Comparison of ENCODE assay signal across 18 mouse cellular contexts in the genomic region with DNA sequence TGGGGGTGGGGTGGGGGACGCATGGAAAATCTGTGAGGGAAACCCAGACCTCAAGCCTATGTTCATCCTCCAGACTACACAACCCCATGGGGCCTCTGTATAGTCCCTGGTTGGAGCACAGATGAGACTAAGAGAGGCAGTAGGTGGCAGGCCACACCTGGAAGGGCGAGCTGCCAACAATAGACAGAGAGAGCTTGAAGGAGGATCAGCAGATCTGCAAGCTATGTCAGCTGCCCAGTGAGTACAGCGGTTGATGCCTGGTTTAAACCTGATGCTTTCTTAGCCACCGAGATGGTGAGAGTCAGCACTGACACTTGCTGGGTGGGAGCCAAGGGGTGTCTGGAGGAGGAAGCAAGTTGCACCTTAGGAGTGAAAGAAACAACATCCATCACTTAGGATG. TPM values are rescaled to one million over a fixed set of nuclear protein-coding genes. Genes with fewer than 3 reads are reported as not detected.
DNase-seq lines count a peak whose midpoint lies in the region; ATAC-seq and TF ChIP-seq lines count a peak whose summit lies in the region.
"Had no signal": no experiment of that assay in that cellular context is flagged by ENCODE, and none has a peak within 500 bp of the region (broad histone marks: within the 10 kb centered on the region; RNA-seq: fewer than 3 reads in every experiment).

No protein-coding gene starts in this region.

- H3K4me3 ChIP-seq in forebrain, embryonic 12.5 days (replicated peaks): no peak overlapping the region
- no peak overlapping the region for H3K4me3 ChIP-seq in forebrain, embryonic 14.5 days (ENCODE audit: low read depth, low read length)
- no peak overlapping the region for H3K4me3 ChIP-seq in midbrain, embryonic 12.5 days
- no peak overlapping the region for H3K4me3 ChIP-seq in midbrain, embryonic 16.5 days (ENCODE audit: low read depth, low read length)
- no peak overlapping the region for H3K4me3 ChIP-seq in limb, embryonic 10.5 days
- no peak overlapping the region for H3K4me3 ChIP-seq in liver, postnatal 0 days (ENCODE audit: low read depth, low read length)
- H3K4me3 ChIP-seq: gastrocnemius, adult 2 months; neural tube, embryonic 13.5 days had no signal

- H3K4me2 ChIP-seq in forebrain, embryonic 12.5 days: no peak overlapping the region
- no peak overlapping the region for H3K4me2 ChIP-seq in forebrain, embryonic 14.5 days (ENCODE audit: low read length)
- H3K4me2 ChIP-seq in midbrain, embryonic 12.5 days (replicated peaks): no peak overlapping the region
- H3K4me2 ChIP-seq in midbrain, embryonic 16.5 days (ENCODE audit: low read length): no peak overlapping the region
- H3K4me2 ChIP-seq in liver, postnatal 0 days (ENCODE audit: low read depth, low read length): 0 out of 2 replicates have a peak overlapping the region, but pooled peaks have one; percentile 23
- H3K4me2 ChIP-seq: neural tube, embryonic 13.5 days had no signal

- TF ChIP-seq CTCF in liver, postnatal 0 days (IDR thresholded peaks at IDR 0.05; ENCODE audit: low read depth): no peak

- no peak for DNase-seq in forebrain, embryonic 14.5 days (ENCODE audit: low spot score)
- DNase-seq in limb, embryonic 10.5 days (ENCODE audit: low spot score): no peak
- no peak for DNase-seq in liver, postnatal 0 days
- no peak for DNase-seq in Muller cell, postnatal 12 days (ENCODE audit: inconsistent ontology term)
- DNase-seq in urinary bladder, postnatal 36 days (ENCODE audit: low spot score in 2 of 2): no peak
- DNase-seq: adrenal gland, postnatal 36 days; cerebellum, postnatal 10 days; gastrocnemius, adult 2 months; kidney, postnatal 25 days; lung, adult 2 months; lung, postnatal 4 days; thymus, postnatal 4 days had no signal

- H3K27me3 ChIP-seq in forebrain, embryonic 12.5 days: 0 out of 2 replicates have a peak, but pooled peaks cover 4% of the 10 kb centered on the region
- no peaks in the 10 kb centered on the region for H3K27me3 ChIP-seq in forebrain, embryonic 14.5 days (replicated peaks; ENCODE audit: control insufficient read depth, insufficient read depth, low read length)
- H3K27me3 ChIP-seq in midbrain, embryonic 12.5 days: no peaks in the 10 kb centered on the region
- H3K27me3 ChIP-seq in midbrain, embryonic 16.5 days (ENCODE audit: control insufficient read depth, insufficient read depth, low read depth, low read length): no peaks in the 10 kb centered on the region
- H3K27me3 ChIP-seq in limb, embryonic 10.5 days (ENCODE audit: low read depth, poor library complexity, severe bottlenecking): no peaks in the 10 kb centered on the region
- no peaks in the 10 kb centered on the region for H3K27me3 ChIP-seq in liver, postnatal 0 days (ENCODE audit: insufficient read depth, low read length)
- H3K27me3 ChIP-seq: neural tube, embryonic 13.5 days had no signal

- no peak overlapping the region for H3K9ac ChIP-seq in forebrain, embryonic 12.5 days
- H3K9ac ChIP-seq in forebrain, embryonic 14.5 days (ENCODE audit: low read length): no peak overlapping the region
- H3K9ac ChIP-seq in midbrain, embryonic 12.5 days (replicated peaks): no peak overlapping the region
- H3K9ac ChIP-seq in midbrain, embryonic 16.5 days (ENCODE audit: low read depth, low read length): no peak overlapping the region
- no peak overlapping the region; the same call in 1 of the 2 replicates for H3K9ac ChIP-seq in liver, postnatal 0 days (replicated peaks)
- H3K9ac ChIP-seq: neural tube, embryonic 13.5 days had no signal

- ATAC-seq in forebrain, embryonic 12.5 days (ENCODE audit: low FRiP score): no peak
- ATAC-seq in forebrain, embryonic 14.5 days: no peak
- no peak for ATAC-seq in midbrain, embryonic 12.5 days (ENCODE audit: low FRiP score, low read depth)
- ATAC-seq in midbrain, embryonic 16.5 days: no peak
- peak; percentile 22 for ATAC-seq in liver, postnatal 0 days
- ATAC-seq: activated CD4-positive, CD25-positive, alpha-beta regulatory T cell, adult 4 months; forebrain, embryonic 16.5 days had no signal

- 0 out of 2 replicates have a peak overlapping the region, but pooled peaks have one; percentile 19 for H3K27ac ChIP-seq in forebrain, embryonic 12.5 days
- no peak overlapping the region for H3K27ac ChIP-seq in forebrain, embryonic 14.5 days (ENCODE audit: low read depth, low read length)
- peak overlapping the region; percentile 9; the same call in 1 of the 2 replicates for H3K27ac ChIP-seq in midbrain, embryonic 12.5 days (replicated peaks)
- no peak overlapping the region for H3K27ac ChIP-seq in midbrain, embryonic 16.5 days (ENCODE audit: low read length)
- peak overlapping the region; percentile 43 for H3K27ac ChIP-seq in limb, embryonic 10.5 days
- peak overlapping the region; percentile 66 for H3K27ac ChIP-seq in liver, postnatal 0 days (ENCODE audit: low read depth)
- H3K27ac ChIP-seq: gastrocnemius, adult 2 months; neural tube, embryonic 13.5 days had no signal

- no peaks in the 10 kb centered on the region for H3K36me3 ChIP-seq in forebrain, embryonic 12.5 days (replicated peaks)
- H3K36me3 ChIP-seq in forebrain, embryonic 14.5 days (ENCODE audit: control insufficient read depth, insufficient read depth, low read length): no peaks in the 10 kb centered on the region
- H3K36me3 ChIP-seq in midbrain, embryonic 12.5 days: no peaks in the 10 kb centered on the region
- H3K36me3 ChIP-seq in midbrain, embryonic 16.5 days (ENCODE audit: control insufficient read depth, insufficient read depth, low read length): no peaks in the 10 kb centered on the region
- H3K36me3 ChIP-seq in limb, embryonic 10.5 days: no peaks in the 10 kb centered on the region
- no peaks in the 10 kb centered on the region for H3K36me3 ChIP-seq in liver, postnatal 0 days (replicated peaks; ENCODE audit: insufficient read depth, low read length)
- H3K36me3 ChIP-seq: neural tube, embryonic 13.5 days had no signal

- WGBS in forebrain, embryonic 12.5 days: 86% methylated on average over 4 of the region's 4 CpGs
- 78% methylated on average over 4 of the region's 4 CpGs for WGBS in forebrain, embryonic 14.5 days
- WGBS in midbrain, embryonic 12.5 days: 73% methylated on average over 4 of the region's 4 CpGs
- 82% methylated on average over 3 of the region's 4 CpGs for whole genome bisulfite sequencing in midbrain, embryonic 16.5 days
- 77% methylated on average over 4 of the region's 4 CpGs for WGBS in limb, embryonic 10.5 days
- WGBS in liver, postnatal 0 days (ENCODE audit: insufficient replicate concordance): 56% methylated on average over 4 of the region's 4 CpGs

- no peak for TF ChIP-seq EP300 in liver, postnatal 0 days (IDR thresholded peaks at IDR 0.05; ENCODE audit: low read depth)

- H3K4me1 ChIP-seq in forebrain, embryonic 12.5 days: peaks cover 39% of the 10 kb centered on the region
- peaks cover 12% of the 10 kb centered on the region; the same call in 1 of the 2 replicates for H3K4me1 ChIP-seq in forebrain, embryonic 14.5 days (ENCODE audit: control insufficient read depth, insufficient read depth, low read length)
- peaks cover 31% of the 10 kb centered on the region for H3K4me1 ChIP-seq in midbrain, embryonic 12.5 days
- no peaks in the 10 kb centered on the region for H3K4me1 ChIP-seq in midbrain, embryonic 16.5 days (ENCODE audit: control insufficient read depth, insufficient read depth, low read length)
- H3K4me1 ChIP-seq in limb, embryonic 10.5 days: peaks cover 43% of the 10 kb centered on the region
- H3K4me1 ChIP-seq in liver, postnatal 0 days (ENCODE audit: insufficient read depth): peaks cover 13% of the 10 kb centered on the region

- H3K9me3 ChIP-seq in forebrain, embryonic 12.5 days: no peaks in the 10 kb centered on the region
- no peaks in the 10 kb centered on the region for H3K9me3 ChIP-seq in forebrain, embryonic 14.5 days (replicated peaks; ENCODE audit: control insufficient read depth, low read length)
- no peaks in the 10 kb centered on the region for H3K9me3 ChIP-seq in midbrain, embryonic 12.5 days
- H3K9me3 ChIP-seq in midbrain, embryonic 16.5 days (replicated peaks; ENCODE audit: control insufficient read depth, low read length, poor library complexity, severe bottlenecking): no peaks in the 10 kb centered on the region
- H3K9me3 ChIP-seq in limb, embryonic 10.5 days (replicated peaks): no peaks in the 10 kb centered on the region
- H3K9me3 ChIP-seq in liver, postnatal 0 days (ENCODE audit: low read length): no peaks in the 10 kb centered on the region
- H3K9me3 ChIP-seq: neural tube, embryonic 13.5 days had no signal

RNA-seq across cellular contexts. Expression of gene Ackr3, which starts 43.5 kb away (rescaled TPM):
- 25.5 and 28.7 TPM in 2 replicates for polyA plus RNA-seq in forebrain, embryonic 12.5 days (2016; fragmentation: Nextera tagmentation; extraction: Ambion mirVana)
- polyA plus RNA-seq in forebrain, embryonic 14.5 days (2014; fragmentation: Nextera tagmentation; extraction: Ambion mirVana): 33.5 and 40.2 TPM in 2 replicates
- 26.6 and 27.4 TPM in 2 replicates for polyA plus RNA-seq in midbrain, embryonic 12.5 days (2016; fragmentation: Nextera tagmentation; extraction: Ambion mirVana)
- polyA plus RNA-seq in midbrain, embryonic 16.5 days (2015; fragmentation: Nextera tagmentation; extraction: Ambion mirVana): 10.4 and 10.9 TPM in 2 replicates
- 12.9 and 16.5 TPM in 2 replicates for polyA plus RNA-seq in limb, embryonic 10.5 days (2016; fragmentation: Nextera tagmentation; extraction: Ambion mirVana)
- polyA plus RNA-seq in liver, postnatal 0 days (2015; fragmentation: Nextera tagmentation; extraction: Ambion mirVana): 2.3 and 2.5 TPM in 2 replicates

Comparison
In these comparisons a context has a peak if more than half of its experiments do, and no peak if none do; other contexts are left out.
1. H3K27ac ChIP-seq: peak in forebrain, embryonic 12.5 days (single experiment), midbrain, embryonic 12.5 days (single experiment), limb, embryonic 10.5 days (single experiment) and liver, postnatal 0 days (single experiment); none in forebrain, embryonic 14.5 days (single experiment) and midbrain, embryonic 16.5 days (single experiment).